Mouse (Mus musculus) layer of hippocampus, adult 11-12 months (tissue): ENCODE results near the gene Immp2l.

Experiments used
- DNase-seq: peaks from one replicate; pipeline ENCODE4 v3.0.0; 2022; ENCODE audit warnings: low spot score

Immp2l gene

DNA sequence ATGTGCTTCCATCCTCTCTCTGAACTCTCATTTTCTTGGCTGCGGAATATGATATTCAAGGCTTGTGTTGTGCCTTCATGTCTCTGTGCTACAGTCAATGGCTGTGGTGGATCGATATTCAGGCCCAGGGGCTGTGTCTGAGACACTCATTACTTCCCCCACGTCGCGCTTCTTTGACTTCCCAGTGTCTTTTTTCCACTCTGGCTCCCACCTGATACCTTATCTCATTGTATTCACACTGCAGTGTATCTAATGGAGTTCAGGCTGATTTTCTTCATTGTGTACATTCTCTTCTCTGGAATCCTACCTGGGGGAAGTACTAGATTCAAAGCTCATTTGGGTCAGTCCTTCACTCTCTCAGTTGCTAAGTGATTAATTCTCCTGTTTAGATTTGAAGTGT lies 27.1 kb downstream of the Immp2l start:
- DNase-seq: no peak

DNA sequence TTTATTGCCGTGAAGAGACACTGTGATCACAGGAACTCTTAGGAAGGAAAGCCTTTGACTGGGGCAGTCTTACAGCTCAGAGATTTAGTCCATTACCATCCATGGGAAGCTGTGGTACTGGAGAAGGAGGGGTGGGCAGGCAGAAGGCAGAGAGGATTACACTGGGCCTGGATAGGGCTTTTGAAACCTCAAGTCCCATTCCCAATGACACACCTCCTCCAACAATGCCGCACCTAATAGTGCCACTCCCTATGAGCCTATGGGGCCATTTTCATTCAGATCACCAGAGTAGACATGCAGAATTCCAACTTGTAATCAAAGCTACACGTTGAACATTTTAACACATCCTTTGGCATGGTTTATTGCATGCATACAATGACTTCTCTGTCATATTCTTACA lies 29.0 kb downstream of the Immp2l start:
- no peak for DNase-seq

DNA sequence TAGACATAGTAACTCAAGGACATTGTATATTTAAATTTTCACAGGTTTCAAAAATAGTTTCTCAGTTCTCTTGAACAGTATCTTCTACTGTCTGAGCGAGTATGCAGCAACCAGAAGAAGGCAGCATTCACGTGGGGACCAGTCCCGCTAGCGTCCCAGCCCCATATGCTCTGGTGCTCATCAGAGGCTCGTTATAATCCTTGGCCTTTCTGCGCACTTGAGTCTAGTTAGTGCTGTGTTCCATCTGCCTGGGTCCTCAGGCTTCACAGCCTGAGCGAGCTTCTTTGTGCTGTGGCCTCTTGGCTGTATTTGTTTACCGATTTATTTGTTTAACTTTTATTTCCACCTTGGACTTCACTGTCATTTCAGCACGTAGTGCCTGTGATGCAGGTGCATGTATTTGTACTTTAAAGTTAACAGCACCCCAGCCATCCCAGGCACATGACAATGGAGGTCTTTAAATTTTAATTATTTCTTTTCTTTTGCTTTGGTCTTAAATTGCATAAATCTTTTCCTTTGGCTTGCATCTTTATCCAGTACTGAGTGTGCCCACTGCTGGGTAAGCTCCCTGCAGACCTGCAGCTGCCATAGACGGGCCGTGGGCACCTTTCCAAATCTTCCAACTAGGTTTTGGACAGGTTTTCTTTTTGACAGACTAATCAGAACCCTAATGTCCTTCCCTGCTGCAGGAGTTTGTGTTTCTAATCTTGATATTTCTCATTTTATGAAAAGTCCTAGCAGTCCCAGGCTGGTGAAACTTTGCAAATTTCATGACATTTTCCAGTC lies 30.3 kb downstream of the Immp2l start:
- no peak for DNase-seq

DNA sequence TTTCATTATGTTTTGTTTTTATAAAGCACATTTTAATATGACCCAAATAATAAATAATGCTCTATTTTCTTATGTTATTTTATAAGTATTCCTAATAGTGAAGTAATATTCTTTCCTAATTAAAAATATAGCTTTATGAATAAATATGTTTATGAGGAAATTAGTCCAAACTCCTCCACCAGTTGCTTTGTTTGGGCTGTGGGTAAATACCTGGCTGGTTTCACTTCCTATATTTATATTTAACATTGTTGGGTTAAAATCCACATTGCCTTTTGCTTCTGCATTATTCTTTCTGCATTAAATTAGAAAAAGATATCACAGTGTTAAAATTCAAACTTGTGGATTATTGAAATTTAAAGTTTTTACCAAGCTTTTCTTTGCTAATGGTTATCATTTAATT lies 32.1 kb downstream of the Immp2l start:
- DNase-seq: no peak

DNA sequence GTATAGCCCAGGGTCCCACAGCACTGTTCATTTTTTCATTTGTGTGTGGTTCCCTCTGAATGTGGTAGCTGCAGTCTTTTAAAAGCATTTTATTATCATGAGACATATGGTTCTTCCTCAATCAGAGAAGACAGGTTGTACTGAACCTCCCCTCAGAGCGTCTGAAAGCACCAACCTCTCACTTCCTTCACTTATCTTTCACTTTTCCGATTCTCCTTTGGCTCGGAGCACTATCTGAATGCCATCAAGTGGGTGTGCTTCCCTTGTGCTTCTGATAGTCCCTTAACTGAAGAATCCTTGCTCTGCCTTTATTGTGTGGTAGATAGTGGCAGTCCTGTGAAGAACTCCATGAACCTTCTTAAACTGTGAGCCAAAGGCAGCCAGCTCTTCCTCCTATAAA lies 39.4 kb downstream of the Immp2l start:
- DNase-seq: no peak

DNA sequence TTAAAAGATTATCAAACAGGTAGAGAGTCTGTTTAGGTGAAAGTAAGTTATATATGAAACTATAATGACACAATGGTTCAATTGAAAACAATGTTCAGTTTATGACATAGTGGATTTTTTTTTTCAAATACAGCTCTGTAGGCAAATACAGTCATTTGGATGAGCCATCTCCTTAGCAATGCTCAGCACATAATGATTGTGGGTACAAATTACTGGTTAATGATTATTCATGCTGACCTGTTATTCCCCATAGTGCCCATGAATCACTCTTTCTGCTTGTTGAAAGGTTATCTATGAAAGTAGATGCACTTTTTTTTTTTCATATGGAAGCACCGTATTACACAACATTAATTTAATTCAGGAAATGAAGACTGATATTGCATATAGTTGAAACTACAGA lies 58.0 kb downstream of the Immp2l start:
- no peak for DNase-seq

DNA sequence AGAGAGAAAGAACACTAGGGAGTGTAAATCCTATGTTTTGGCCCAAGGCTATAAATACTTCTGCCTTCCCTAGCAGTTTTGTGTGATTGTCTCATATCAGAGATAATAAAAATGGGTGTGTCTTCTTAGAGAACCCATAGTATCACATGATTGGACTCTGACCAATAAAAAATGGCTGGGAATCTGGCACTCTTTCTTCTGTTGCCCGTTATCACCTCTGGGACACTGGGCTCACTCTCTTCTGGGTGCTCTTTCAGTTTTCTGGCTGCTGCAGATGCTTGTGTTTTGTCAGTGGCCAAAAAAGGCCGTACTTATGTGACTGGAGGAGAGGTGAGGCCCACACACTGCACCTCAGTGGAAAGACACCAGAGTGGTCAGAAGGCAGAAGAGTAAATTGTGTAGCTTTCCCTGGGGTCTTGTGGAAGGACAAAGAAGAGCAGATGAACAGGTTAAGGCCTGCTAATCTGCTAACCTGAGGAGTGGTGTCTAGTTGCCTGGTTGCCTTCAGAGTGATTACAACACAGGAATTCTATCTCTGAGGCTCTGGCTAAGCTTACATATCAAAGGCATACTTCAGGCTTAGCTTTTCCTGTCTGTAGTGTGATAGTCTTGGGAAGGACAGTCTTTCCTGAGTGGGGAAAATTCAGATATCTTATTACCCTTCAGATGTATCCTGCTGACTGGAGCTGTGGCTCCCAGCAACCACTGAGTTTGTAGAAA lies 60.6 kb downstream of the Immp2l start:
- DNase-seq: no peak

DNA sequence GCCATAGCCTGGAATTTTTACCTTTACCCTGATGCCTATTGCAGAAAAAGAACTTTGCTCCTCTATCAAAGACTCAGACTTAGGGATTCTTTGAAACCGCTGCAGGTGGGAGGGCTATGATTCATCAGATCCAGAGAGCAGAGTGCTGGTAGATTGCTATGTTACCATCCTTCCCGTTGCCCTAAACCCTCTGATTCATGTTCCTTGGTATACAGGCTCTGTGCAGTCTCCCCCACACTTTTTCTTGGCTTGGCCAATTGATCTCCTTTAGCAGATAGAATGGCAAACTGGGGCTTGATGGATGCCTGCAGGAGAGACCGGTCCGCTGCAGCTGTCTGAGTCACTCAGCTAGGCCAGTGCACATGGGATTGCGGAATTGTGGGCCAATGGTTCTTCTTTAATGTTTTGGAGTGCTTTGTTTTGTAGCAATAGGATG lies 66.1 kb downstream of the Immp2l start:
- no peak for DNase-seq

DNA sequence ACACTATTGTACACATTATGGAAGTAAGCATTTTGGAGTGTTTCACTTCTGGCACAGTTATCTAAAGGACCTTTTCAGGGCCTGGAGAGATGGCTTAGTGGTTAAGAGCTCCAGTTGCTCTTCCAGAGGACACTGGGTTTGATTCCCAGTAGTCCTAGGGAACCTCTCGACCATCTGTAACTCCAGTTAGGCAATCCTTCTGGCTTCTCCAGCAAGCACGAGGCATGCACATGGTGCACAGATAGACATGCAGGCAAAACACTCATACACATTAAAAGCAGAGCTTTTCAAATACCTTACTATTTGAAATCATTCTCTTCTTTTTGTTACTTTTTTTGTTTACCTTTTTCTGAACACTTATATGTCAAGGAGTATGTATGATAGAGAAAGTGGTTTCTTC lies 66.9 kb downstream of the Immp2l start:
- no peak for DNase-seq

DNA sequence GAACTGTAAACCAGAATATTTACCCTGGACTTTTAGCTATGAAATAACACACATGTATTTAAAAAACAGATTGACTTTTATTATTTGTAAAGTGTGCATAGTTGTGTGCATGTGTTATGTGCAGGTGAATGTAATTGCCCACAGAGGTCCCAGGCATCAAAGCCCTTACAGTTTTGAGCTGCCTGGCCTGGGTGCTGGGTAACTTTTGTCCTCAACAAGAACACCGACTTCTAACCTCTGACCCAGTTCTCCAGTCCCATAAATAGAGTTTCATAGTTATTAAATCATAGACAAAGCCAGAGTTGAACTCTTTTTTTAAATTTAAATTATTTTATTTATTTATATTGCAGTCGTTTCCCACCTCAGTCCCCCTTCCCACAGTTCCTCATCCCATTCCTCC lies 67.4 kb downstream of the Immp2l start:
- no peak for DNase-seq

DNA sequence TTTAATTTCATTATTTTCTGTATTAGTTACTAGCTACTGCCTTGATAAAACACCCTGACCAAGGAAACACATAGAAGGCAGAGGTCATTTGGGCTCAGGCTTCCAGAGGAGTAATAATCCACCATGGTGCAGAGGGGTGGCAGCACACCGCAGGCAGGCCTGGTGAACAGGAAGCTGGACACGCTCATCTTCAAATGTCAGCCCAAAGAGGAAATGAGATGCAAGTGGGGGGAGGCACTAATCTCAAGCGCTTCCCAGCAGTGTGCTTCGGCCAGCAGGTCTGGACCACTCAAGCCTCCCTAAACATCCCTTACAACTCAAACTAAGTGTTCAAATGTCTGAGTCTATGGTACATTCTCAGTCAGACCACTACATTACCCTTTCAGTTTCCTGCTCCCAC lies 72.2 kb downstream of the Immp2l start:
- no peak for DNase-seq

DNA sequence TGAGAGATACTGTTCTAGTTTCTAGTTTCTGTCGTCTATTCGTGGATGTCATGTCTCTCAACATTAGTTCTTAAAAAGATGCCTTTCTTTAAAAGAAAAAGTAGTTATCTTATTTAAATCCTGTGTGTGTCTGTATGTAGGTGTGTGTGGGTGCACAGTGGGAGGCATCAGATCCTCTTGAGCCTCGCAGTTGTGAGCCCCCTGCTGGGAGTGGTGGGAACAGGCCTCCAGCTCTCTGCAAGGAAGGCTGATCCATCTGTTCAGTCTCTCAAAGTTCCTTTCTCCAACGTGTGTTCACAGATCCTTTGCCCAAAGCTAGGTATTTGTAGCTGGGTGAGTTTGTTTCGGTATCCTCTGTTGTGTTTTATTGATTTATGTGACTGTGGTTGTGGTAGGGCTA lies 73.5 kb downstream of the Immp2l start:
- no peak for DNase-seq

DNA sequence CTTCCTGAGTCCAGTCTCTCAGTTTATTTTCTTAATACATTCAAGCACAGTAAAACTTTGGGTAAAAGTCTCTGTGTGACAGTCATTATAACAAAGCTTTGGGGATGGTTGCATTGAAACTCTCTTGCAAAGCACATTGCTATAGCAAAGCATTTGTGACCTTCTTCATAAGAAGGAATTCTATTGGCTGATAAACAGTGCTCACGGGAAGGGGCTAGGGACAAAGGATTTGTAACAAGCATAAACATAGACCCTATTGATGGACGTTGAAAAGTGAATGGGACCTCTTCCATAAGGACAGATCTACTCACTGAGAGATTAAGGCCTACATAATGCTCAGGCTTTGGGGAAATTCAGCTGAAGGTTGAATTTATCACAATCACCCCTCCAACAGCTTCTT lies 85.1 kb downstream of the Immp2l start:
- no peak for DNase-seq

DNA sequence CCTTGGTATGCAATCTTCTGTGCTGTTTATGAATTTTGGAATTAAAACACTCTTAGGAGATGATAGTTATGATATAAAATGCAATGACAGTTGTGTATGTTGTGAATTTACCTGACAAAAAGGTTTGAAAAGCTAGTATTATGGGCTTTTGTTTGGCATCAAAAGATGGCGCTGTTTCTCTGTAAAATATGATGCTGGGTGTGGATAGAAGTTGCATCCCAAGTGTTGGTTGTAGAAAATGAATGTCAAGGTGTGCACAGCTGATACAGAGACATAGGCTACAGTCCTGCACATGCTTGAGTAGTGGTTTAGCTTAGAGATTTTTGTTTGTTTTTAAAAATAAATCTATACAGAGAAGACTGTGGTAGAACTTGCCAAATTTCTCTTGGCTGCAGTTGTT lies 87.6 kb downstream of the Immp2l start:
- DNase-seq: peak; percentile 56

DNA sequence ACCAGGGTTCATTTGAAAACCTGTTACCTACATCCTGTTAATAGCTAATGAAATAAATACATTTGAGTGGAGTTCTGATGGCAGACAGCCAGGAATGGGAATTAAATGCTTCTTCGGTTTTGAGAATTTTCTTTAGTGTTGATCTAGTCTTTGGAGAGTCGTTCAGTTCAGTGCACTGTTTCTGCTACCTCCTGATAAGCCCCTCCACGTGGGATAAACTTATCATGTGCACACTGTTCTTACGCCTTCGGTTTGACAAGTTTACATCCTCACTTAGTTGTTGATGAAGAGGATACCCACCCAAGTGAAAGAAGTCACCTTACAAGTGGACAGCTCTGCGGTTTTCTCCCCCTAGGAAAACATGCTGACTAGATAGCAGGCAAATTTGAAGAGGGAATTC lies 88.2 kb downstream of the Immp2l start:
- DNase-seq: no peak

DNA sequence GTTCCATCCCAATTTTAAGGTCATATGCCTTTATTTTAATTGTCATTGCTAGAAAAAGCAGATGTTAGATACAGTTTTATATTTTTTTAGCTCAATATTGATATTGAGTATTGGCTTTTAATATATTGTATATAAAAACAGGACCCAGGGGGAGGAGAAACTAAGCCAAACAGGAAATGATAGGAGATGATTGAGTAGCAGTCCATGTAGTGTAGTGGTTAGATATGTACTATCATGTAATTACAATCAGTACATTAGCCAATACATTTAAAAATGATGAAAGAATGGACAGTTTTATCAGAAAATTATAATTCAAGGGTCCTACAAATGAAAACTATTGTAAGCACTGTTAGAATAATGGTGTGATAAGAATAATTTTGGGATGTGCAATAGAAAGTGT lies 94.5 kb downstream of the Immp2l start:
- DNase-seq: no peak

DNA sequence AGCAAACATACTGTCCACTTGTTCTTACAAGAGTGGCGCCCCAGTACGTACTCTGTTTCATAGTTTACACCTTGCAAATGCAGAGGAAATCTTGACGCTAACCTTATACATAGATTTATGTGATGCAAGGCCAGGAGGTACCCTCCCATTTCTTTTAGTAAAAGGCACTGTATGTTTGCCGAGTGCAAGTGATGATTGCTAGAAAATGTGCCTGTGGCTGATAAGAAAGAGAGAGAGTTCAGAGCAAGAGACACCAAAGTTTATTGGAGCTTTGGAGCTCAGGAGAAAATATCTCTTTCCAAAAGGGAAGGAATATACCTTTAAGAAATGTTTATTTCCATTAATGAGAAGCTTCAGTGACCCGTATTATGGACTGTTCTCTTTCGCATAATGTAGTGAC lies 95.8 kb downstream of the Immp2l start:
- DNase-seq: no peak

DNA sequence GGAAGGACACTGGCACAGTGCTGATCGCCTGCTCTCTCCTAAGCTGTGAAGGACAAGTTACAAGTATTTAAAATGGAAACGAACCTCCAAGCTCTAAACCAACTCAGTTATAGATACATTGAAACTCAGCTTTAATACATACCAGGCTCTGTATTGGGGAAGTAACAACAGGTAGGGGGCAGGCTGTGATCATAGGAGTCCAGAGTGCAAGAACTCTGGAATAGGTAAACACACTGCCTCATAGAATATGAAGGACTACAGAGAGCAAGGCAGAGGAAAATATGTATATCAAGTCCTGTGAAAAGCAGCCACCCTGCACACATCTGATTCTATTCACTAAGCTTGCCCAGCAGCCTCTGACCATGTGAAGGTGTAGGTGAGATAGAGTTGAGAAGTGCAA lies 99.3 kb downstream of the Immp2l start:
- no peak for DNase-seq

DNA sequence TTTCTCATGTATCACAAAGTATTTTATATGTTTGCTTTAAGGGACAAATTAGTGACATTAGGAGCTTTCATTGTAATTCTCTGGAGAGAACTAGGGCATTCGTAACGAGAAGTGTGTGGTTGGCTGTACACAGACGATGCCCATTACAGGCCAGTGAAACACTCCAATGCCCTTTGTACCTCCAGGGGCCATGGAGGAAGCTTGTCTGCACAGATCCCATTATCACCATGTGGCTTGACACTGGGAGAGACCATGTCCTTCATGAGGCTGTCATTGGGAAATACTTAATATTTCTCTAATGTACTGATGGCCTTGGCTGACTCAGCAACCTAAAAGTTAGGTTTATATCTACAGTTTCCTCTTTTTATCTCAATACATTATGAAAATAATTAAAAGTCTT lies 111.0 kb downstream of the Immp2l start:
- no peak for DNase-seq

DNA sequence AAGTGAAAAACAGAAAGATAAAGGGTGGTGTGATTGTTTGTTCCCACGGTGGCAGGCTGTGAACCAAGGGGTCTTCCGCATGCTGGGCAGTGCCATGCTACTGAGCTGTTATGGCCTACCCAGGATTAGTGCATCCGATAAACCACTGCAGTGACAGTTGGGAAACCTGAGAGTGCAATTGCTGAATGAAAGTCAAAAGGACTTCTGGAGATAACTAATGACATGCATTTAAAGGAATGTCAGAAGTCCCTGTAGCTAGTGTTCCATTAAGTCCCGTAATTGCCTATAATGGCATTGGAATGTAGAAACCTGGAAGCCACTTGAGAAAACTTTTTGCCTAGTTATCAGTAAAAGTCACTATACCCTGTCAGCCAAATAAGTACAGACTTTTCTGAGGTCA lies 135.7 kb downstream of the Immp2l start:
- no peak for DNase-seq

DNA sequence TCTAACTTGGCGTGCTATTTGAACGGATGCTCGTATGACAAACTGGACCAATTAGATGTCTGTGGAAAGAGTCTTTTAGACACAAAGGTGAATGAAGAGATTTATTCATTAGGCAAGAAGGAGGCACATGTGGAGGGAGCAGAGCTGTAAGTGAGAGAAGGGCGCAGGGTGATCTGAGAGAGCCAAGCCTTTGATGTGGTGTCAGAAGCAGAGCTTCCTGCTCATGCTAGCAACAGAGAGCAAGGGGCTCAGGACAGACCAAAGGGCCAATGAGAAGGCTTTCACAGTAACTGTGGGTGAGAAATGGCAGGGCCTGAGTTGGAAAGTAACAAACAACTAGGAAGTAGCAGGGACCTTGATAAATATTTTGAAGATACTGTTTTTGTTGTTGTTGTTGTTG lies 143.9 kb downstream of the Immp2l start:
- DNase-seq: no peak

DNA sequence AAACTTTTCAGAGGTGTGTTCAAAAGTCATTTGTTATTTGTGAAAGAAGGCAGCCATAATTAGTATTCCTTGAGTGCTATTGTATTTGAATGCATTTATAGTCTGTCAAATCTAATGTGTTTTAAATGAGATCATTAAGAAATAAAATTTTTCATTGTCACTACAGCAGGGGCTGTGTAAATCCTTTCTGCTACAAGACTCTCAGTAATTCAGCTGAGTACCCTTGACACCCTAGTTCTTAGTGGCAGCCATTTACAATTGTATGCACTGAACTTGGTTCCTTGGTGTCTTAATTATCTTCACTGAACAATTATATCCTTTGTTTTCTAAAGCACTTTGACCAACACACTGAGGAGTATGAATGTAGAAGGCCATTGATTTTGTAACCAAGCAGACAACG lies 146.2 kb downstream of the Immp2l start:
- DNase-seq: no peak

DNA sequence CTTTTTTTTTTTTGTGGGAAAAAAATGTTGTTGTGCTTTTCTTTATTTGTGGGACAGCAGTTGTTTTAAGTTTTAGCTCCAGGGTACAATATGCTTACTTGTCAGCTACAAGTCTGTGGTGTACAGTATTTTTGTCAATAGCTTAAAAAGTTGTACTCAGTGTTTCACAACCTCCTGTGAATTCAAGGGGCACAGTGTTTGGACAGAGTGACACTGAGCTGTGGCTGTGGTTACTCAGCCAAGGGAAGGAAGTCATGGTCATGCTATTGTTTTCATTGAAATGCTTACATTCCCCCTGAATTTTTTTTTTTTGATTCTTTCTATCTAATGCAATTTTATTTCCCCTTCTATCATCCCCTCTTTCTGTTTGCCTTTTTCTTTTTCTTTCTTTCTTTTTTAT lies 159.0 kb downstream of the Immp2l start:
- no peak for DNase-seq

DNA sequence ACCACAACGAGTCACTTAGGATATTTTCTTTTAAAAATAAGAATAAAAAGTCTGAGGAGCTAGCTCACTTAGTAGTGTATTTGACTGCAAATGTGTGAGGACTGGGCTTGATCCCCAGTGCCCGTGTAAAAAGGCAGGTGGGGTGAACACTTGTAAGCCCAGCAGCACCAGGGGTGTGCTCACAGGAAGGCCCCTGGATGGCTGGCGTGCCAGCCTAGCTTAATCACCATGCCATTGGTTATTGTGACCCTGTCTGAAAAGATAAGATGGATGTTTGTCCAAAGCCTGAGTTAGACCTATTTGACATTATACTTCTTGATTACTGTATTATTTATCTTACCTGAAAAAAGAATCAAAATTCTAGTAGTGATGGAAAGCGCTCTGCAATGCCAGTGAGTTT lies 161.2 kb downstream of the Immp2l start:
- no peak for DNase-seq
